Mouse (Mus musculus) liver, adult 2 months (tissue): ENCODE results near the gene Hist1h2bm.

ENCODE experiments used
- CTCF ChIP-seq: fragments of 200-500 bp; IDR thresholded peaks from 2 replicates; pipeline ENCODE4 v1.5.1; 2011; ENCODE audit warnings: low read depth, low read length, control low read depth
- POLR2A ChIP-seq: fragments of 200-500 bp; IDR thresholded peaks from 2 replicates; pipeline ENCODE4 v1.6.1; 2011; ENCODE audit warnings: low read length, control low read depth; ENCODE audit not compliant: insufficient read depth; ENCODE audit errors: extremely low read depth

- no peak for TF ChIP-seq CTCF
- no peak for TF ChIP-seq POLR2A
Observed at GRCm38 (mm10) chr13:21755707-21756106, 33.9 kb downstream of the Hist1h2bm start.
